Mouse (Mus musculus) spleen, adult 2 months (tissue): ENCODE measurements around the gene Proser1. TPM values are rescaled to one million over a fixed set of nuclear protein-coding genes. Genes with fewer than 3 reads are reported as not detected.

Source experiments
- DNase-seq, 2 experiments: peaks; one replicate each; pipeline versions ENCODE4 v3.0.0 to v3.0.0-alpha.2; 2012 to 2021; ENCODE audit warnings: low spot score in 2 of 2, low read depth in 1 of 2
- H3K27ac ChIP-seq: fragments of 200-500 bp; 2 replicates; pipeline ENCODE4 v1.5.1; 2012; ENCODE audit warnings: low read length, inconsistent platforms; ENCODE audit not compliant: insufficient read depth
- H3K27me3 ChIP-seq: fragments of 200-500 bp; 2 replicates; pipeline ENCODE4 v1.6.1; 2012; ENCODE audit warnings: mild to moderate bottlenecking, moderate library complexity, low read length, inconsistent platforms; ENCODE audit not compliant: control insufficient read depth, insufficient read depth
- H3K36me3 ChIP-seq: fragments of 200-500 bp; 2 replicates; pipeline ENCODE4 v1.6.1; 2012; ENCODE audit warnings: mild to moderate bottlenecking, low read length, inconsistent platforms; ENCODE audit not compliant: control insufficient read depth, insufficient read depth
- H3K4me1 ChIP-seq: fragments of 200-500 bp; 2 replicates; pipeline ENCODE4 v1.6.1; 2011; ENCODE audit warnings: inconsistent platforms; ENCODE audit not compliant: control insufficient read depth, insufficient read depth, insufficient read length
- H3K4me3 ChIP-seq: fragments of 200-500 bp; 2 replicates; pipeline ENCODE4 v1.5.1; 2011; ENCODE audit warnings: mild to moderate bottlenecking, inconsistent platforms; ENCODE audit not compliant: insufficient read depth, insufficient read length; ENCODE audit errors: extremely low read depth
- CTCF ChIP-seq: fragments of 200-500 bp; IDR thresholded peaks from 2 replicates; pipeline ENCODE4 v1.5.1; 2011; ENCODE audit warnings: mild to moderate bottlenecking, inconsistent platforms; ENCODE audit not compliant: insufficient read depth, insufficient read length, insufficient replicate concordance; ENCODE audit errors: extremely low read depth
- POLR2A ChIP-seq: fragments of 200-500 bp; IDR thresholded peaks from 2 replicates; pipeline ENCODE4 v1.6.1; 2011; ENCODE audit warnings: low read depth, low read length, inconsistent platforms
- WGBS: fragments of 180-500 bp; shearing (Covaris S2); methylation state at CpG from one replicate; pipeline ENCODE4 v1.1.7; 2018; 5-methylcytosine and 5-hydroxymethylcytosine counted together
- polyA plus RNA-seq: library from polyadenylated mRNA; depleted of rRNA; stranded (reverse); fragments of >200 nt; gene quantifications from 2 replicates; pipeline ENCODE4 v1.2.3, GENCODE M21; 2012

Gene Proser1
- polyA plus RNA-seq, 1 experiment, result 38.2 TPM

DNA sequence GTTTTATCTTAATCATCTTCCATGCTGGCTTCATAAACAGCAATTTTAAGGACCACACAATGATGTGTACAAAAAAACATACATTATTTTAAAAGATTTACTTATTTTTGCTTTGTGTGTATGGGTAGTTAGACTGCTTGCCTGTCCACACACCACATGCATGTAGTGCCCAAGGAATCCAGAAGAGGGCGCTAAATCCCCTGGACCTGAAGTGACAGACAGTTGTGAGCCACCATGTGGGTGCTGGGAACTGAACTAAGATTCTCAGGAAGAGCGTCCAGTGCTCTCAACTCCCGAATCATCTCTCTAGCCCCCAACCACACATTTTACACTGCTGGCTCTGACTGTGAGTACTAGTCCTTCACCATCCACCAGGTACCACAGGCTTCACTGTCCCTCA is 28.9 kb upstream of the Proser1 start:
- Histone ChIP-seq H3K36me3 (no peaks in the 10 kb centered on the region), H3K4me3 (no peak overlapping the region), H3K4me1 (no peaks in the 10 kb centered on the region), H3K27ac (no peak overlapping the region), H3K27me3 (no peaks in the 10 kb centered on the region)
- no peak for DNase-seq
- TF ChIP-seq CTCF (no peak), POLR2A (no peak)
- 76% methylated on average over 3 of the region's 3 CpGs for WGBS

DNA sequence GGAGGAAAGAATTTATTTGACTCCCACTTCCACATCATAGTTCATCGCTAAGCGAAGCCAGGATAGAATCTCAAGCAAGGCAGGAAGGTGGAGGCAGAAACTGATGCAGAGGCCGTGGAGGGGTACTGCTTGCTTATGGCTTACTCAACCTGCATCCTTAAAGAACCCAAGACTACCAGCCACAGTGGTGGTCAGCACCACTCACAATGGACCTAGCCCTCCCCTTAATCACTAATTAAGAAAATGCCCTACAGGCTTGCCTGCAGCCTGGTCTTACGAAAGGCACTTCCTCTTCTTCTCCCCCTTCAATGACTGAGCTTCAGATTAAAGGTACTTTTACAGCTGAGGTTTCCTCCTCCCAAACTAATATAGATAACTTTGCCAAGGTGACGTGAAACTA is 26.9 kb upstream of the Proser1 start:
- DNase-seq, result no peak
- Histone ChIP-seq H3K27me3 (no peaks in the 10 kb centered on the region), H3K36me3 (no peaks in the 10 kb centered on the region), H3K27ac (no peak overlapping the region), H3K4me1 (no peaks in the 10 kb centered on the region), H3K4me3 (no peak overlapping the region)
- 47% methylated on average over 5 of the region's 5 CpGs for WGBS
- TF ChIP-seq POLR2A (no peak), CTCF (no peak)

DNA sequence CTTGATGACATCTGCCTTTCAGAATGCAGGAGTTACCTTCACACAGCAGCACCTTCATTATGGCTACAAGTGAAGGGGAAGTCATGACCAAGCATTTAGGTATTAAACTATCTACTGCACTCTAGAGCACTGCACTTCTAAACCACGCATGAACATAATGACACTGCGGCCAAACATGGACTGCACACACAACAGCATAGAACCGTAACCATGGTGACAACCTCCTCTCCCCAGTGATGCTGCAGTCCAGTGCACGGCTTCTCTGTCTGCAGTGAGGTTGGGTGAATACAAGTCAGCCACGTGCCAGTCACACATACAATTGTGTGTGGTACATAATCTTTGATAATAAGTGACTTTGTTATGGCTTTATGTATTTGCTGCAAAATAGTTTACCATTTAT is 17.9 kb upstream of the Proser1 start:
- Histone ChIP-seq H3K27ac (no peak overlapping the region), H3K27me3 (no peaks in the 10 kb centered on the region), H3K4me3 (no peak overlapping the region), H3K4me1 (no peaks in the 10 kb centered on the region), H3K36me3 (peaks cover 9% of the 10 kb centered on the region)
- WGBS, result 90% methylated on average over 5 of the region's 5 CpGs
- TF ChIP-seq CTCF (no peak), POLR2A (no peak)
- no peak for DNase-seq

DNA sequence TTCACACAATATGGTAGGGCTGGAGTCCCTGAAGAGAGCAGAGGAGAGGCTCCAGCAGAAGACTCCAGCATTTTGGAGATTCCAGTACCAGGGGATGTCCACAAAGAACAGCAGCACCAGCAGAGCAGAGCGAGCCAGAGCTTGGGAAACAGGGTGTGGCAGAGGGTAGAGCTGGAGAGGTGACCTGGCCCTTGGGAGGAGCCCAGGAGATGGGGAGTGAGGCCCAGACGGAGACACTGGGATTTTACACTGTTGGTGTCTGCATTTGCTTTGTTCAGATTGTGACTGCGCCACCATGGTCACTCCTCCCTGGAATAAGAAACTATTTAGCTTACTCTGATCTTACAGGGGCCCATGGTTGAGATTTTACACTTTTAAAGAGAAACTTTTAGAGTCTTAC is 16.7 kb upstream of the Proser1 start:
- Histone ChIP-seq H3K27ac (no peak overlapping the region), H3K36me3 (peaks cover 14% of the 10 kb centered on the region), H3K4me1 (no peaks in the 10 kb centered on the region), H3K4me3 (no peak overlapping the region), H3K27me3 (no peaks in the 10 kb centered on the region)
- TF ChIP-seq CTCF (no peak), POLR2A (no peak)
- no peak for DNase-seq
- WGBS, result 89% methylated on average over 3 of the region's 3 CpGs

DNA sequence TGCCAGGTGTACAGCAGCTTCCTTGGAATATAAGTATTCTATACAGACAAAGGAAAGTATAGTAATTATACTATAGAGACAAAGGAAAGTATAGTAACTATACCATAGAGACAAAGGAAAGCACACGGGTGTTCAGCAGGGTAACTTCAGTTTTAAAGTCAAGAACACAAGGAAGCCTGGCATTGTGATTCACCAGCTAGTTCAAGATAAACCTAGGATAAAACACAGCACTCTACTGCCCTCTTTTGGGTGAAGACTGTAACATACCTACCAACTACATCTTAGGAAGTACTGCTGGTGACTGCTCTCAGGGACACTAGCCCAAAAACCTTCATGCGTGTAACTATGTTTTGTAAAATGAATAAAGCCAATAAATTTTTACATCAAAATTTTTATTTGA is 15.3 kb upstream of the Proser1 start:
- Histone ChIP-seq H3K27me3 (no peaks in the 10 kb centered on the region), H3K36me3 (peaks cover 25% of the 10 kb centered on the region), H3K4me3 (no peak overlapping the region), H3K27ac (no peak overlapping the region), H3K4me1 (no peaks in the 10 kb centered on the region)
- 25% methylated on average over 2 of the region's 2 CpGs for WGBS
- DNase-seq, result peak in 1 of 2 experiments; percentile 45
- no peak for TF ChIP-seq POLR2A
- TF ChIP-seq CTCF, result no peak

DNA sequence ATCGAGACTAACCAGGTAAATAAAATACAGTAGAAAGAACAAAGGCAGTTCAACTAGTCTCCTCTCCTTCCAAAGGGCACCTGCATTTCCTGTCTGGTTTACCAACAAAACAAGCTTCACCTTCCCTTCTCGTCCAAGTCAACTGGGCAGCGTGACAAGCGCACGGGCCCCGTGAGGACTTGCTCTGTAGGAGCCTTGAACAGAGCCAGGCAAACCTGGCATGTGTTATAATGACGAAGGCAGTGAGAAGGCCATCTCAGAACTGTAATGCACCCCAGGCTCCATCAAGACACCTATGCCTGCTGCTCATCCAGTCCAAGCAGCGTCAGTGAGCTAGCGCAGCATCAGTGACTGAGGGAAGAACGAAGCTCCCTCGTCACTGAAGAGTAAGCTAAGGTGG is 12.8 kb upstream of the Proser1 start:
- 95% methylated on average over 11 of the region's 11 CpGs for WGBS
- no peak overlapping the region for H3K27ac ChIP-seq
- H3K4me3 ChIP-seq, result no peak overlapping the region
- peaks cover 34% of the 10 kb centered on the region for H3K36me3 ChIP-seq
- DNase-seq, result no peak
- TF ChIP-seq CTCF, result no peak
- no peak for TF ChIP-seq POLR2A
- H3K4me1 ChIP-seq, result no peaks in the 10 kb centered on the region
- H3K27me3 ChIP-seq, result no peaks in the 10 kb centered on the region

DNA sequence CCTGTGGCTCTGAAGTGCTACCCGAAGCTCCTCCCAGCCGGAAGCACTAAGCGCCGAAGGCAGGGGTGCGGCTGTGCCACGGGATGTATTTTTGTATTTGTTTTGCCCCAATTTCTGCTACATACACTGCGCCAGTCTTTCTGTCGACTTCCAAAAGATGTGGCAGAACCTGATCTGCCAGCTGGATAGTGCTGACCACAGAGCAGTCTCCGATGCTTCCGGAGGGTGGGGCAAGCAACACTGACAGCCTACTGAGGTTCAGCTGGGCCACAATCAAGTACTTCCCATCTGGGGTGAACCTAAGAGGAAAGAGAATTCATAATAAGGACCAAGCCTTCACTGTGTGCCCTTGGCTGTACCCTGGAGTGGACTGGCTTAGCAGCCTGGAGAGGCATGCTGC is 11.1 kb upstream of the Proser1 start:
- H3K4me3 ChIP-seq, result no peak overlapping the region
- H3K4me1 ChIP-seq, result no peaks in the 10 kb centered on the region
- H3K36me3 ChIP-seq, result peaks cover 41% of the 10 kb centered on the region
- no peak for DNase-seq
- TF ChIP-seq POLR2A (no peak), CTCF (no peak)
- H3K27ac ChIP-seq, result no peak overlapping the region
- 90% methylated on average over 10 of the region's 10 CpGs for WGBS
- no peaks in the 10 kb centered on the region for H3K27me3 ChIP-seq

DNA sequence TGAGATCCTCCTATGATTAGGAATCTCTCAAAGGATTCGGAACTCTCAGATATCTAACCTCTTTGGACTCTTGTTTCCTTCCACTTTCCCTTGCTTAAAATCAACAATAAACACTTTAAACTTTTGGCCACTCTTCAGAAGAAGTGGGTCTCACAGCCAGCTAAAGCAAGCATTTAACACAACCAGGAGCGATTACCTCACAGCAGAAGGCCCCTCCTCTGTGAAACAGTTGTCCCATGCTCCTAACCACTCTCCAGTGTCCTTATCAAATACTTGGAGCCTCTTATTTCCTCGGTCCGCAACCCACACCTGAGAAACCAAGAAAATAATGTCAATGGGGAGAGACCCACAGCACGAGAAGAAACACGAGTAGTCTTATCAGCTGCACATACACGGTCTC is 10.1 kb upstream of the Proser1 start:
- Histone ChIP-seq H3K4me1 (no peaks in the 10 kb centered on the region), H3K36me3 (peaks cover 47% of the 10 kb centered on the region), H3K4me3 (no peak overlapping the region), H3K27me3 (no peaks in the 10 kb centered on the region), H3K27ac (no peak overlapping the region)
- WGBS, result 94% methylated on average over 7 of the region's 7 CpGs
- no peak for TF ChIP-seq POLR2A
- TF ChIP-seq CTCF, result no peak
- no peak for DNase-seq
